Mouse (Mus musculus) heart, postnatal 0 days (tissue): ENCODE measurements around the gene Csnk2a1. TPM values are rescaled to one million over a fixed set of nuclear protein-coding genes. Genes with fewer than 3 reads are reported as not detected.

Experiments
- ATAC-seq: fragments of 200-750 bp; cut with Nextera tagmentation; 2 replicates; pipeline ENCODE4 v1.8.0; 2017; ENCODE audit warnings: low read depth, moderate number of reproducible peaks, moderate library complexity; ENCODE audit not compliant: insufficient read depth
- DNase-seq: peaks from one replicate; pipeline ENCODE4 v3.0.0-alpha.2; 2016; ENCODE audit warnings: low spot score
- H3K27ac ChIP-seq: fragments of 300-500 bp; sonication (generic); 2 replicates; pipeline ENCODE4 v1.5.1; 2014; ENCODE audit warnings: low read depth, mild to moderate bottlenecking
- H3K27me3 ChIP-seq: fragments of 300-500 bp; sonication (generic); 2 replicates; pipeline ENCODE4 v1.6.1; 2014; ENCODE audit warnings: low read length, mixed read lengths; ENCODE audit not compliant: control insufficient read depth, insufficient read depth
- H3K36me3 ChIP-seq: fragments of 300-500 bp; sonication (generic); replicated peaks from 2 replicates; pipeline ENCODE4 v1.6.1; 2014; ENCODE audit warnings: low read length, mixed read lengths; ENCODE audit not compliant: control insufficient read depth, insufficient read depth
- H3K4me1 ChIP-seq: fragments of 300-500 bp; sonication (generic); 2 replicates; pipeline ENCODE4 v1.6.1; 2014; ENCODE audit warnings: antibody characterized with exemption; ENCODE audit not compliant: control insufficient read depth, insufficient read depth
- H3K4me2 ChIP-seq: fragments of 300-500 bp; sonication (generic); 2 replicates; pipeline ENCODE4 v1.6.1; 2014; ENCODE audit warnings: low read depth, mild to moderate bottlenecking, low read length, moderate library complexity
- H3K4me3 ChIP-seq: fragments of 300-500 bp; sonication (generic); 2 replicates; pipeline ENCODE4 v1.5.1; 2014; ENCODE audit warnings: low read depth, low read length
- H3K9ac ChIP-seq: fragments of 300-500 bp; sonication (generic); replicated peaks from 2 replicates; pipeline ENCODE4 v1.6.1; 2014; ENCODE audit warnings: low read depth, low read length, mixed read lengths
- H3K9me3 ChIP-seq: fragments of 300-500 bp; sonication (generic); replicated peaks from 2 replicates; pipeline ENCODE4 v1.6.1; 2016; ENCODE audit warnings: low read length; ENCODE audit not compliant: control insufficient read depth
- CTCF ChIP-seq: IDR thresholded peaks from 2 replicates; pipeline ENCODE4 v1.5.1; 2016; ENCODE audit warnings: antibody characterized with exemption, control low read depth, low read depth
- EP300 ChIP-seq: IDR thresholded peaks from 2 replicates; pipeline ENCODE4 v1.6.1; 2016; ENCODE audit warnings: antibody characterized with exemption, low read depth
- WGBS: fragments of 180-500 bp; shearing (Covaris S2); extraction: QIAGEN DNeasy Blood & Tissue Kit; methylation state at CpG from one replicate; pipeline ENCODE4 v1.1.7; 2014; 5-methylcytosine and 5-hydroxymethylcytosine counted together
- polyA plus RNA-seq: library from polyadenylated mRNA; unstranded; fragments of >200 nt; fragmentation: Nextera tagmentation; extraction: Ambion mirVana; gene quantifications from 2 replicates; pipeline ENCODE4 v1.2.1, GENCODE M21; 2015
- total RNA-seq: library from RNA; depleted of rRNA; stranded (reverse); fragments of >200 nt; gene quantifications from 2 replicates; pipeline ENCODE4 v1.2.3, GENCODE M21; 2014; ENCODE audit warnings: low replicate concordance

The Csnk2a1 gene
- total and polyA plus RNA-seq, 2 experiments from 2014 or later, result 74.4 to 89.5 TPM

DNA sequence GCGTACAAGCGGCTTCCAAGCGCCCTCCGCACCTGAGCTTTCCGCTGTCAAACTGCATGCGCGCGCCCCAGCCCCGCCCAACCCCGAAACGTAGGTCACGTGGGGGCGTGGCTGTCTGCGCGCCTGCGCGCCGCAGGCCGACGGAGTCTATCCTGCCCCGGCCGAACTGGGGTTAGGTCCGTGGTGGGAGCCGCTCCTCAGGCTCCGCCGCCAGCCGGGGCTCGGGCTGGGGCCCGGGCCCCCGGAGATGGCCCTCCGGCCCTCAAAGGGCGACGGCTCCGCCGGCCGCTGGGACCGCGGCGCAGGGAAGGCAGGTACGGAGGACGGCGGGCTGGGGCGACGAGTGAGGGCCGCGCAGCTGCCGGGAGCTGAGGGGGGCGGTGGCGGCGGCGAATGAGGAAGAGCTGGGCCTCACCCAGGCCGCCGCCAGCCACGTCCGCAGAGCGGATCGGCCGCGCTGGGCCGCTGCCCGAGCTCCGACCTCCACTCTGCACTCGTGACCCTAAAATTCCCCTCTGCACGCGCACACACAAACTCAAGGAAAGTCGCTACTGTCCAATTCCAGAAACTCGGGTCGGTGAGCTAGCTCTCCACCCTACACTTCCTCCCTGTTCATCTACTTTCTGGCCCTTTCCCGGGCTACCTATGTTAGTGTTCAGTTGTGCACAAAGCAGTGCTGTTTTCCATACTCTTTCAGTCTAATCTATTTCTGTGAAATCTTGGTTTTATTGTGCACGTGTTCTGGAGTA is 67.3 kb downstream of the Csnk2a1 start, which contains the start of gene Tbc1d20:
TSS of gene Tbc1d20 (plus strand) at position 102 of the 749 bp plus-strand sequence.
- peak; percentile 98 for ATAC-seq
- H3K4me3 ChIP-seq, result peak within 1 kb of the TSS; percentile 94
- under 1% methylated on average over 68 of the region's 70 CpGs for WGBS
- H3K27ac ChIP-seq, result peak within 1 kb of the TSS; percentile 94
- peaks cover 31% of the 10 kb centered on the region for H3K4me1 ChIP-seq
- peak within 1 kb of the TSS; percentile 84 for H3K4me2 ChIP-seq
- no peaks in the 10 kb centered on the region for H3K27me3 ChIP-seq
- H3K9ac ChIP-seq, result peak within 1 kb of the TSS; percentile 94
- DNase-seq, result peak; percentile 90
- no peaks in the 10 kb centered on the region for H3K36me3 ChIP-seq
- H3K9me3 ChIP-seq, result no peaks in the 10 kb centered on the region
- TF ChIP-seq EP300 (no peak), CTCF (no peak)

GRCm38 (mm10) chr2:152294541-152294940 is 67.9 kb downstream of the Csnk2a1 start:
- peaks cover 31% of the 10 kb centered on the region for H3K4me1 ChIP-seq
- no peaks in the 10 kb centered on the region for H3K36me3 ChIP-seq
- no peaks in the 10 kb centered on the region for H3K9me3 ChIP-seq
- peak overlapping the region; percentile 94 for H3K9ac ChIP-seq
- no peak for DNase-seq
- H3K27me3 ChIP-seq, result no peaks in the 10 kb centered on the region
- no peak for ATAC-seq
- peak overlapping the region; percentile 94 for H3K4me3 ChIP-seq
- no peak overlapping the region for H3K27ac ChIP-seq
- TF ChIP-seq CTCF, result no peak
- TF ChIP-seq EP300, result no peak
- WGBS, result 29% methylated on average over 5 of the region's 5 CpGs
- peak overlapping the region; percentile 84 for H3K4me2 ChIP-seq

- TF ChIP-seq CTCF, result no peak
- TF ChIP-seq EP300, result no peak
- H3K36me3 ChIP-seq, result peaks cover 58% of the 10 kb centered on the region
These were observed 76.2 kb downstream of the Csnk2a1 start for GRCm38 (mm10) chr2:152302862-152303261.

GRCm38 (mm10) chr2:152303781-152304180 is 77.1 kb downstream of the Csnk2a1 start:
- H3K36me3 ChIP-seq, result peaks cover 67% of the 10 kb centered on the region
- no peak for ATAC-seq

More at GRCm38 (mm10) chr2:152302862-152303261, 76.2 kb downstream of the Csnk2a1 start:
- no peak overlapping the region for H3K4me3 ChIP-seq
- H3K4me1 ChIP-seq, result peaks cover 9% of the 10 kb centered on the region; the same call in 1 of the 2 replicates
- H3K27ac ChIP-seq, result no peak overlapping the region
- 70% methylated on average over 2 of the region's 2 CpGs for WGBS
- no peak overlapping the region for H3K9ac ChIP-seq
- H3K4me2 ChIP-seq, result no peak overlapping the region
- no peak for ATAC-seq
- DNase-seq, result no peak
- H3K9me3 ChIP-seq, result no peaks in the 10 kb centered on the region
- H3K27me3 ChIP-seq, result no peaks in the 10 kb centered on the region

GRCm38 (mm10) chr2:152305480-152305879 is 78.8 kb downstream of the Csnk2a1 start:
- Histone ChIP-seq H3K4me2 (no peak overlapping the region), H3K27me3 (no peaks in the 10 kb centered on the region), H3K27ac (no peak overlapping the region), H3K9me3 (no peaks in the 10 kb centered on the region), H3K4me1 (no peaks in the 10 kb centered on the region), H3K4me3 (no peak overlapping the region), H3K36me3 (peaks cover 84% of the 10 kb centered on the region), H3K9ac (no peak overlapping the region)
- 88% methylated on average over 6 of the region's 6 CpGs for WGBS
- no peak for DNase-seq
- TF ChIP-seq CTCF (no peak), EP300 (no peak)
- no peak for ATAC-seq

More at GRCm38 (mm10) chr2:152303781-152304180, 77.1 kb downstream of the Csnk2a1 start:
- no peak overlapping the region for H3K4me2 ChIP-seq
- no peaks in the 10 kb centered on the region for H3K9me3 ChIP-seq
- H3K4me3 ChIP-seq, result no peak overlapping the region
- 71% methylated on average over 5 of the region's 5 CpGs for WGBS
- TF ChIP-seq CTCF (no peak), EP300 (no peak)
- H3K27me3 ChIP-seq, result no peaks in the 10 kb centered on the region
- no peak for DNase-seq
- H3K4me1 ChIP-seq, result no peaks in the 10 kb centered on the region
- H3K27ac ChIP-seq, result no peak overlapping the region
- no peak overlapping the region for H3K9ac ChIP-seq

DNA sequence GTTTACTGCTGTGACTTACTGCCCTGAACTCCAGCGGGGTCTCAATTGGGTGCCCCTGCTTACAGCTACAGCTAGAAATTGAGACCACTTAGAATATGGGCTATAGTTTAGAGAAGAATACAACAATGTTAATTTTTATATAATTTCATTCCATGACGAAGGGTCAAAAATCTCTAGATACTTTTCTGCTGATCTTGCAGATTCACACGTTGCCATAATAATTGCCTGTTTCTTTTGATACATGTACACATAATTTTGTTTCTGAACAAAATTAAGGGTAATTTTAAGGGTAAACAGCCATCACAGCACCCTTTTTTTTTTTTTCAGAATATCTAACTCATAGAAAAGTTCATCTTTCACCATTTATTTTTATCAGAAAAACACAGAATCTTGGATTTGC is 80.5 kb downstream of the Csnk2a1 start:
- Histone ChIP-seq H3K4me2 (no peak overlapping the region), H3K36me3 (peaks cover 95% of the 10 kb centered on the region), H3K4me1 (no peaks in the 10 kb centered on the region), H3K27me3 (no peaks in the 10 kb centered on the region), H3K9ac (no peak overlapping the region), H3K9me3 (no peaks in the 10 kb centered on the region), H3K27ac (no peak overlapping the region), H3K4me3 (no peak overlapping the region)
- TF ChIP-seq EP300 (no peak), CTCF (no peak)
- 86% methylated on average over 3 of the region's 3 CpGs for WGBS
- DNase-seq (no peak), ATAC-seq (no peak)
